Mouse (Mus musculus) T-helper 17 cell (primary cell): ENCODE measurements around the gene Ginm1.

ENCODE experiments used
- in situ Hi-C, 2 experiments: fragments of 300-600 bp; cut with MboI, MseI; formaldehyde crosslinking; loops; 1 replicate in 1 of 2; 2 replicates in 1 of 2; pipeline ENCODE4 v1.15.1; 2025; ENCODE audit warnings: high pct_unique_total_duplicates in 2 of 2

The Ginm1 gene

DNA sequence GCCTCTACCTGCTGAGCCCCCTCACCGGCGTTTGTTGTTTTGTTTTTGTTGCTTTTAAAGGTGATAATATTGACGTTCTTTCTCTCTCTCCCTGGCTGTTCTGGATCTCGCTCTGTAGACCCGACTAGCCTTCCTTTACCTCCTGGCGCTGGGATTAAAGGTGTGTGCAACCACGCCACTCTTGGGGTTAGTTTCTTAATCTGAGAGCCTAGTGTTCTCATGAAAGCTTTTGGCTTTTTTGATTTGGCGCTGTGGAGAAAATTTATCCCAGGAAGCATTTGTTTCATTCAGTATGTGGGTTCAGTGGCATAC, 66.2 kb downstream of the Ginm1 start:
- in situ Hi-C loops, result loop anchor here in 1 of 2 experiments (10.0 kb wide), 1 partner anchor 58 kb away; no protein-coding TSS in a partner anchor

DNA sequence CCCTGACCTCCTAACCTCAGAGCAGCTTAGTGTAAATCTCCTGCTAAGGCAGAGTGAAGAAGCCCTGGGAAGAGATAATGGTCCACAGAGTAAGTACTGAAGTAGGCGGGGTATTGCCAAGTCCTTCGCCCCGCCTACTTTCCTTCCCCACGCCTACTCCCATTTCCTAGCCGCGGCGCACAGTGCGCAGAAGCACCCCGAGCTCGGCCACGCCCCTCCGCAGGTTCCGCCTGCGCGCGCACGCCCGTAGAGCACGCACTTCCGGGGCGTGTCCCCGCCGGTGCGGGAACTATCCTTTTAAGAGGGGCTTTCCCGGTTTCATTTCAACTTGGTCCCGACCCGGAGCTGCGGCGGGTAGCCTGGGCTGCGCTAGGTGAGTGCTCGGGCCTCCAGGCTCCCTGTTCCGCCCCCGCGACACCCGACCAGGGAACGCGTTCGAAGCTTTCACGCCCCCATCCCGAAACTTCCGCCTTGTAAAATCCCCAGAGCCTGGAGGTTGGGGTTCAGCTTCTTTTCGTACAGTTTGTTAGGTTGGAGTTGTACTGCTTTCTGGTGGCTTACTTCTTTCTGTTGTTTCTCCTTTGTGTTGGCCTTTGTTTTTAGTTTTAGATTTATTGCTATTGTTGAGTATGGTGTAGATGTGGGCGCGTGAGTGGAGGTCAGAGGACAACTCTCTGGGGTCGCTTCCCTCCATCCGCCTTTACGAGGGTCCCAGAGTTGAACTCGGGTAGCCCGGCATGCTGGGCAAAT, 66.7 kb downstream of the Ginm1 start, which contains the start of gene Katna1:
Gene Katna1 (plus strand): TSS at position 250 of the 750 bp plus-strand sequence.
- in situ Hi-C loops, result loop anchor here in 1 of 2 experiments (10.0 kb wide), 1 partner anchor 59 kb away; no protein-coding TSS in a partner anchor
